Mouse (Mus musculus): Measurements from ENCODE around the gene Unc13a. TPM values are rescaled to one million over a fixed set of nuclear protein-coding genes. Genes with fewer than 3 reads are reported as not detected.

Unc13a gene
- polyA plus RNA-seq, 1 experiment from 2014 or later, result 0.68 TPM

- WGBS, result 51% methylated on average over 6 of the region's 6 CpGs
- Histone ChIP-seq H3K36me3 (ENCODE audit: control insufficient read depth, insufficient read depth, low read length) (no peaks in the 10 kb centered on the region), H3K9me3 (ENCODE audit: control insufficient read depth, low read length) (no peaks in the 10 kb centered on the region), H3K9ac (ENCODE audit: low read length) (peak overlapping the region; percentile 65), H3K27me3 (ENCODE audit: control insufficient read depth, insufficient read depth, low read depth, low read length) (peaks cover 17% of the 10 kb centered on the region), H3K4me2 (ENCODE audit: low read depth, low read length) (peak overlapping the region; percentile 93), H3K27ac (ENCODE audit: low read length) (no peak overlapping the region), H3K4me1 (replicated peaks; ENCODE audit: control insufficient read depth, insufficient read depth, low read length) (peaks cover 13% of the 10 kb centered on the region), H3K4me3 (ENCODE audit: low read length) (peak overlapping the region; percentile 53; the same call in 1 of the 2 replicates)
- no peak for ATAC-seq (ENCODE audit: low read depth)
Measured at GRCm38 (mm10) chr8:71672168-71672735, 695 bp upstream of the Unc13a start.

GRCm38 (mm10) chr8:71670621-71671548, 672 bp downstream of the Unc13a start:
- H3K36me3 ChIP-seq (ENCODE audit: control insufficient read depth, insufficient read depth, low read length), result no peaks in the 10 kb centered on the region
- H3K4me2 ChIP-seq (ENCODE audit: low read depth, low read length), result peak overlapping the region; percentile 93
- peaks cover 16% of the 10 kb centered on the region for H3K4me1 ChIP-seq (replicated peaks; ENCODE audit: control insufficient read depth, insufficient read depth, low read length)
- H3K9me3 ChIP-seq (ENCODE audit: control insufficient read depth, low read length), result no peaks in the 10 kb centered on the region
- no peak overlapping the region for H3K27ac ChIP-seq (ENCODE audit: low read length)
- H3K27me3 ChIP-seq (ENCODE audit: control insufficient read depth, insufficient read depth, low read depth, low read length), result peaks cover 20% of the 10 kb centered on the region
- peak overlapping the region; percentile 53 for H3K4me3 ChIP-seq (ENCODE audit: low read length)
- under 1% methylated on average over 62 of the region's 64 CpGs for WGBS
- ATAC-seq (ENCODE audit: low read depth), result peak; percentile 47
- no peak overlapping the region for H3K9ac ChIP-seq (ENCODE audit: low read length)

GRCm38 (mm10) chr8:71670198-71670597, 1.4 kb downstream of the Unc13a start:
- Histone ChIP-seq H3K9ac (ENCODE audit: low read length) (no peak overlapping the region), H3K4me1 (replicated peaks; ENCODE audit: control insufficient read depth, insufficient read depth, low read length) (peaks cover 22% of the 10 kb centered on the region)
- WGBS, result 21% methylated on average over 8 of the region's 12 CpGs

GRCm38 (mm10) chr8:71668220-71668975, 3.2 kb downstream of the Unc13a start:
- H3K9me3 ChIP-seq (ENCODE audit: control insufficient read depth, low read length), result no peaks in the 10 kb centered on the region
- H3K27ac ChIP-seq (ENCODE audit: low read length), result no peak overlapping the region
- peak overlapping the region; percentile 6 for H3K4me2 ChIP-seq (ENCODE audit: low read depth, low read length)
- H3K27me3 ChIP-seq (ENCODE audit: control insufficient read depth, insufficient read depth, low read depth, low read length), result peaks cover 20% of the 10 kb centered on the region
- peaks cover 25% of the 10 kb centered on the region for H3K4me1 ChIP-seq (replicated peaks; ENCODE audit: control insufficient read depth, insufficient read depth, low read length)
- H3K9ac ChIP-seq (ENCODE audit: low read length), result no peak overlapping the region
- H3K4me3 ChIP-seq (ENCODE audit: low read length), result no peak overlapping the region
- ATAC-seq (ENCODE audit: low read depth), result peak; percentile 13; the same call in 1 of the 2 replicates
- no peaks in the 10 kb centered on the region for H3K36me3 ChIP-seq (ENCODE audit: control insufficient read depth, insufficient read depth, low read length)
- 1% methylated on average over 21 of the region's 21 CpGs for WGBS

More at GRCm38 (mm10) chr8:71670198-71670597, 1.4 kb downstream of the Unc13a start:
- H3K27ac ChIP-seq (ENCODE audit: low read length), result no peak overlapping the region
- H3K36me3 ChIP-seq (ENCODE audit: control insufficient read depth, insufficient read depth, low read length), result no peaks in the 10 kb centered on the region
- H3K9me3 ChIP-seq (ENCODE audit: control insufficient read depth, low read length), result no peaks in the 10 kb centered on the region
- peak overlapping the region; percentile 53 for H3K4me3 ChIP-seq (ENCODE audit: low read length)
- H3K27me3 ChIP-seq (ENCODE audit: control insufficient read depth, insufficient read depth, low read depth, low read length), result peaks cover 20% of the 10 kb centered on the region
- H3K4me2 ChIP-seq (ENCODE audit: low read depth, low read length), result peak overlapping the region; percentile 93
- no peak for ATAC-seq (ENCODE audit: low read depth)

- no peak for ATAC-seq (ENCODE audit: low read depth)
- no peaks in the 10 kb centered on the region for H3K36me3 ChIP-seq (ENCODE audit: control insufficient read depth, insufficient read depth, low read length)
- no peak overlapping the region for H3K9ac ChIP-seq (ENCODE audit: low read length)
- peaks cover 20% of the 10 kb centered on the region for H3K27me3 ChIP-seq (ENCODE audit: control insufficient read depth, insufficient read depth, low read depth, low read length)
- H3K27ac ChIP-seq (ENCODE audit: low read length), result no peak overlapping the region
- no peak overlapping the region for H3K4me3 ChIP-seq (ENCODE audit: low read length)
- no peak overlapping the region for H3K4me2 ChIP-seq (ENCODE audit: low read depth, low read length)
- 59% methylated on average over 5 of the region's 5 CpGs for WGBS
- peaks cover 25% of the 10 kb centered on the region for H3K4me1 ChIP-seq (replicated peaks; ENCODE audit: control insufficient read depth, insufficient read depth, low read length)
- no peaks in the 10 kb centered on the region for H3K9me3 ChIP-seq (ENCODE audit: control insufficient read depth, low read length)
Measured at GRCm38 (mm10) chr8:71667256-71667655, 4.3 kb downstream of the Unc13a start.

GRCm38 (mm10) chr8:71666855-71667254, 4.7 kb downstream of the Unc13a start:
- no peak for ATAC-seq (ENCODE audit: low read depth)
- Histone ChIP-seq H3K27ac (ENCODE audit: low read length) (no peak overlapping the region), H3K4me2 (ENCODE audit: low read depth, low read length) (no peak overlapping the region), H3K4me1 (replicated peaks; ENCODE audit: control insufficient read depth, insufficient read depth, low read length) (peaks cover 25% of the 10 kb centered on the region), H3K4me3 (ENCODE audit: low read length) (no peak overlapping the region), H3K36me3 (ENCODE audit: control insufficient read depth, insufficient read depth, low read length) (no peaks in the 10 kb centered on the region), H3K9ac (ENCODE audit: low read length) (no peak overlapping the region), H3K27me3 (ENCODE audit: control insufficient read depth, insufficient read depth, low read depth, low read length) (peaks cover 21% of the 10 kb centered on the region), H3K9me3 (ENCODE audit: control insufficient read depth, low read length) (no peaks in the 10 kb centered on the region)
- 35% methylated on average over 1 of the region's 1 CpGs for whole genome bisulfite sequencing

- H3K4me3 ChIP-seq (ENCODE audit: low read length), result peak overlapping the region; percentile 26
Measured at GRCm38 (mm10) chr8:71665331-71666130, 6.0 kb downstream of the Unc13a start.

GRCm38 (mm10) chr8:71660325-71661120, 11.0 kb downstream of the Unc13a start:
- WGBS, result 6% methylated on average over 36 of the region's 36 CpGs
- peaks cover 8% of the 10 kb centered on the region for H3K4me1 ChIP-seq (replicated peaks; ENCODE audit: control insufficient read depth, insufficient read depth, low read length)
- peaks cover 35% of the 10 kb centered on the region for H3K27me3 ChIP-seq (ENCODE audit: control insufficient read depth, insufficient read depth, low read depth, low read length)

More at GRCm38 (mm10) chr8:71665331-71666130, 6.0 kb downstream of the Unc13a start:
- Histone ChIP-seq H3K4me2 (ENCODE audit: low read depth, low read length) (peak overlapping the region; percentile 53), H3K27ac (ENCODE audit: low read length) (no peak overlapping the region), H3K9me3 (ENCODE audit: control insufficient read depth, low read length) (no peaks in the 10 kb centered on the region), H3K27me3 (ENCODE audit: control insufficient read depth, insufficient read depth, low read depth, low read length) (peaks cover 19% of the 10 kb centered on the region), H3K9ac (ENCODE audit: low read length) (peak overlapping the region; percentile 23; the same call in 1 of the 2 replicates), H3K4me1 (replicated peaks; ENCODE audit: control insufficient read depth, insufficient read depth, low read length) (peaks cover 18% of the 10 kb centered on the region), H3K36me3 (ENCODE audit: control insufficient read depth, insufficient read depth, low read length) (no peaks in the 10 kb centered on the region)
- 3% methylated on average over 21 of the region's 22 CpGs for WGBS
- ATAC-seq (ENCODE audit: low read depth), result peak; percentile 75

More at GRCm38 (mm10) chr8:71660325-71661120, 11.0 kb downstream of the Unc13a start:
- ATAC-seq (ENCODE audit: low read depth), result peak; percentile 51
- Histone ChIP-seq H3K9me3 (ENCODE audit: control insufficient read depth, low read length) (no peaks in the 10 kb centered on the region), H3K9ac (ENCODE audit: low read length) (no peak overlapping the region), H3K4me2 (ENCODE audit: low read depth, low read length) (no peak overlapping the region), H3K27ac (ENCODE audit: low read length) (no peak overlapping the region), H3K4me3 (ENCODE audit: low read length) (no peak overlapping the region), H3K36me3 (ENCODE audit: control insufficient read depth, insufficient read depth, low read length) (no peaks in the 10 kb centered on the region)
